Mouse (Mus musculus): ENCODE data around the gene Dkk3.

DNA sequence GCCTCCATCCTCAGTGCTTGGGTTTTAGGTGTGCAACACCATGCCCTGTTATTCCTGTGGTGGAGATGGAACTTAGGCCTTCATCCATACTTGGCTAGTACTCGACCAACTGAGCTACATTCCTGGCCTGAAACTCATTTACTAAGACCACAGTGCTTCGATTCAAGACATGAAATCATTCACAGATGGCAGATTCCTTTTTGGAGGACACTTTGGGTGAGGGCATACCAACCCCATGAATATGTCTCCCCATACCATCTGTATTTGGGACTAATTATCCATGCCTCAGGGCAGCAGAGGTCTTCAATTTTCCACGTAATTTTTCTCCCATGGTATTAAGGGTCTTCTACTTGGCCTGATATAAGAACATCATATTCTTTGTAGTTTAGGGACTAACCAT, 16.2 kb downstream of the Dkk3 start:
- TF ChIP-seq CTCF (IDR thresholded peaks at IDR 0.05; ENCODE audit: control insufficient read depth, insufficient read depth, insufficient replicate concordance, low read depth, low read length) (no peak), POLR2A (IDR thresholded peaks at IDR 0.05; ENCODE audit: control insufficient read depth, low read depth, low read length) (no peak)

Measured in testis, adult 2 months (tissue).